Comparison of ENCODE assay signal across 14 mouse cellular contexts in genomic region chr3:87131694-87132347, GRCm38 (mm10). TPM values are rescaled to one million over a fixed set of nuclear protein-coding genes. Genes with fewer than 3 reads are reported as not detected.
A peak's percentile ranks its signal among the peaks of the same experiment; 100 is the strongest.
DNase-seq lines count a peak whose midpoint lies in the region; ATAC-seq and TF ChIP-seq lines count a peak whose summit lies in the region.
"Had no signal": no experiment of that assay in that cellular context is flagged by ENCODE, and none has a peak within 500 bp of the region (broad histone marks: within the 10 kb centered on the region; RNA-seq: fewer than 3 reads in every experiment).

No protein-coding gene starts in this region.

- H3K9ac ChIP-seq in heart, embryonic 12.5 days, result peak overlapping the region; percentile 25; the same call in 1 of the 2 replicates
- no peak overlapping the region for H3K9ac ChIP-seq in kidney, postnatal 0 days (ENCODE audit: low read depth, low read length)
- H3K9ac ChIP-seq in forebrain, embryonic 15.5 days (replicated peaks), result no peak overlapping the region

- H3K4me1 ChIP-seq in heart, embryonic 12.5 days (replicated peaks), result peaks cover 53% of the 10 kb centered on the region
- H3K4me1 ChIP-seq in kidney, postnatal 0 days (replicated peaks; ENCODE audit: insufficient read depth, low read length), result no peaks in the 10 kb centered on the region
- peaks cover 33% of the 10 kb centered on the region for H3K4me1 ChIP-seq in embryonic facial prominence, embryonic 10.5 days
- H3K4me1 ChIP-seq in forebrain, embryonic 15.5 days, result peaks cover 15% of the 10 kb centered on the region

- peaks cover 32% of the 10 kb centered on the region for H3K36me3 ChIP-seq in heart, embryonic 12.5 days
- 0 out of 2 replicates have a peak, but pooled peaks cover 2% of the 10 kb centered on the region for H3K36me3 ChIP-seq in kidney, postnatal 0 days (ENCODE audit: insufficient read depth, low read length)
- peaks cover 100% of the 10 kb centered on the region for H3K36me3 ChIP-seq in embryonic facial prominence, embryonic 10.5 days (replicated peaks)
- H3K36me3 ChIP-seq in forebrain, embryonic 15.5 days, result 0 out of 2 replicates have a peak, but pooled peaks cover 8% of the 10 kb centered on the region

- no peaks in the 10 kb centered on the region for H3K9me3 ChIP-seq in heart, embryonic 12.5 days (replicated peaks)
- H3K9me3 ChIP-seq in kidney, postnatal 0 days (replicated peaks; ENCODE audit: low read length), result no peaks in the 10 kb centered on the region
- H3K9me3 ChIP-seq in embryonic facial prominence, embryonic 10.5 days, result no peaks in the 10 kb centered on the region
- no peaks in the 10 kb centered on the region for H3K9me3 ChIP-seq in forebrain, embryonic 15.5 days

- no peak overlapping the region for H3K4me2 ChIP-seq in heart, embryonic 12.5 days
- H3K4me2 ChIP-seq in kidney, postnatal 0 days (ENCODE audit: low read length), result no peak overlapping the region
- H3K4me2 ChIP-seq in forebrain, embryonic 15.5 days (replicated peaks), result no peak overlapping the region

- peak overlapping the region; percentile 27 for H3K27ac ChIP-seq in heart, embryonic 12.5 days (ENCODE audit: poor library complexity, severe bottlenecking)
- no peak overlapping the region for H3K27ac ChIP-seq in kidney, postnatal 0 days
- H3K27ac ChIP-seq in embryonic facial prominence, embryonic 10.5 days (replicated peaks), result 0 out of 2 replicates have a peak overlapping the region, but pooled peaks have one; percentile 70
- no peak overlapping the region for H3K27ac ChIP-seq in forebrain, embryonic 15.5 days (replicated peaks)
- H3K27ac ChIP-seq: hindbrain, postnatal 0 days had no signal

- intact Hi-C loops in left cerebral cortex, postnatal 14 days (cut with DNase I), result no loop called here

- 48% methylated on average over 11 of the region's 11 CpGs for WGBS in heart, embryonic 12.5 days
- 40% methylated on average over 11 of the region's 11 CpGs for WGBS in kidney, postnatal 0 days
- 81% methylated on average over 11 of the region's 11 CpGs for WGBS in embryonic facial prominence, embryonic 10.5 days
- WGBS in forebrain, embryonic 15.5 days, result 61% methylated on average over 11 of the region's 11 CpGs

- H3K27me3 ChIP-seq in heart, embryonic 12.5 days (replicated peaks), result no peaks in the 10 kb centered on the region
- H3K27me3 ChIP-seq in kidney, postnatal 0 days (ENCODE audit: insufficient read depth, low read length), result no peaks in the 10 kb centered on the region
- no peaks in the 10 kb centered on the region for H3K27me3 ChIP-seq in embryonic facial prominence, embryonic 10.5 days (replicated peaks; ENCODE audit: low read depth, poor library complexity, severe bottlenecking)
- H3K27me3 ChIP-seq in forebrain, embryonic 15.5 days, result no peaks in the 10 kb centered on the region
- H3K27me3 ChIP-seq: Patski had no signal

- H3K4me3 ChIP-seq in heart, embryonic 12.5 days, result no peak overlapping the region
- H3K4me3 ChIP-seq in kidney, postnatal 0 days (replicated peaks; ENCODE audit: low read depth, low read length), result no peak overlapping the region
- no peak overlapping the region for H3K4me3 ChIP-seq in embryonic facial prominence, embryonic 10.5 days
- H3K4me3 ChIP-seq in forebrain, embryonic 15.5 days, result no peak overlapping the region

- no peak for TF ChIP-seq CTCF in kidney, postnatal 0 days (IDR thresholded peaks at IDR 0.05; ENCODE audit: low read depth)

- no peak for DNase-seq in heart, adult 8-10 months (ENCODE audit: low spot score)
- no peak for DNase-seq in kidney, postnatal 0 days (ENCODE audit: low spot score)
- no peak for DNase-seq in kidney, adult 8-10 months
- DNase-seq in embryonic facial prominence, embryonic 10.5 days (ENCODE audit: low spot score), result no peak
- no peak for DNase-seq in left cerebral cortex, postnatal 14 days (ENCODE audit: low spot score in 2 of 2)
- DNase-seq in urinary bladder, postnatal 14 days (ENCODE audit: low spot score), result no peak
- DNase-seq: adrenal gland, postnatal 10 days; gastrocnemius, postnatal 10 days; lung, postnatal 36 days; midbrain, embryonic 14.5 days had no signal

- ATAC-seq in heart, embryonic 12.5 days (ENCODE audit: insufficient number of reproducible peaks, low FRiP score), result peak; percentile 25; the same call in 1 of the 2 replicates
- ATAC-seq in kidney, postnatal 0 days (replicated peaks; ENCODE audit: low FRiP score, low read depth), result 0 out of 2 replicates have a peak, but pooled peaks have one; percentile 21
- peak; percentile 17; the same call in 1 of the 2 replicates for ATAC-seq in forebrain, embryonic 15.5 days (replicated peaks)
- ATAC-seq: hindbrain, postnatal 0 days; Patski had no signal

RNA-seq across cellular contexts. Expression of gene Kirrel, which starts 42.7 kb away (rescaled TPM):
- 19.6 and 20.1 TPM in 2 replicates for polyA plus RNA-seq in heart, embryonic 12.5 days (2016; fragmentation: Nextera tagmentation; extraction: Ambion mirVana)
- 1 to 10 TPM; 4.8 to 5.5 (median 5.1) TPM for total RNA-seq in heart, adult 8-10 months (2022)
- 11.7 and 12.3 TPM in 2 replicates for polyA plus RNA-seq in kidney, postnatal 0 days (2015; fragmentation: Nextera tagmentation; extraction: Ambion mirVana)
- 17.4 and 18.4 TPM in 2 replicates for polyA plus RNA-seq in embryonic facial prominence, embryonic 10.5 days (2016; fragmentation: Nextera tagmentation; extraction: Ambion mirVana)
- 5.0 and 5.7 TPM in 2 replicates for polyA plus RNA-seq in forebrain, embryonic 15.5 days (2015; fragmentation: Nextera tagmentation; extraction: Ambion mirVana)
- total RNA-seq in left cerebral cortex, postnatal 14 days (2021), result 1 to 10 TPM; 4.2 to 5.2 TPM

Comparison
In these comparisons a context has a peak if more than half of its experiments do, and no peak if none do; other contexts are left out.
1. H3K27ac ChIP-seq: peak in heart, embryonic 12.5 days (single experiment) and embryonic facial prominence, embryonic 10.5 days (single experiment); none in kidney, postnatal 0 days (single experiment) and forebrain, embryonic 15.5 days (single experiment).
2. Peak in every context shown above with its lines, with median percentiles within 50 percentile points of each other: ATAC-seq.